Mouse (Mus musculus) granulocyte monocyte progenitor cell, adult 5-6 weeks (primary cell): ENCODE results near the gene Hoxb5. TPM values are rescaled to one million over a fixed set of nuclear protein-coding genes. Genes with fewer than 3 reads are reported as not detected.
A peak's percentile ranks its signal among the peaks of the same experiment; 100 is the strongest.

Experiments
- ATAC-seq: replicated peaks from 2 replicates; pipeline ENCODE4 v1.8.0; 2016; ENCODE audit warnings: mild to moderate bottlenecking, moderate TSS enrichment, inconsistent platforms; ENCODE audit not compliant: poor library complexity, severe bottlenecking
- total RNA-seq, 2 experiments: library from RNA; stranded (forward) in 1 of 2; stranded (reverse) in 1 of 2; fragments of 200-712, 200-1000 nt in 1 of 2; fragments of >200 nt in 1 of 2; fragmentation: Nextera tagmentation in 1 of 2; gene quantifications; 2 replicates each; pipeline ENCODE4 v1.2.3; 2014 to 2017

Hoxb5 gene
- total RNA-seq, 2 experiments from 2014 or later = 0.05 TPM; not detected in 1

DNA sequence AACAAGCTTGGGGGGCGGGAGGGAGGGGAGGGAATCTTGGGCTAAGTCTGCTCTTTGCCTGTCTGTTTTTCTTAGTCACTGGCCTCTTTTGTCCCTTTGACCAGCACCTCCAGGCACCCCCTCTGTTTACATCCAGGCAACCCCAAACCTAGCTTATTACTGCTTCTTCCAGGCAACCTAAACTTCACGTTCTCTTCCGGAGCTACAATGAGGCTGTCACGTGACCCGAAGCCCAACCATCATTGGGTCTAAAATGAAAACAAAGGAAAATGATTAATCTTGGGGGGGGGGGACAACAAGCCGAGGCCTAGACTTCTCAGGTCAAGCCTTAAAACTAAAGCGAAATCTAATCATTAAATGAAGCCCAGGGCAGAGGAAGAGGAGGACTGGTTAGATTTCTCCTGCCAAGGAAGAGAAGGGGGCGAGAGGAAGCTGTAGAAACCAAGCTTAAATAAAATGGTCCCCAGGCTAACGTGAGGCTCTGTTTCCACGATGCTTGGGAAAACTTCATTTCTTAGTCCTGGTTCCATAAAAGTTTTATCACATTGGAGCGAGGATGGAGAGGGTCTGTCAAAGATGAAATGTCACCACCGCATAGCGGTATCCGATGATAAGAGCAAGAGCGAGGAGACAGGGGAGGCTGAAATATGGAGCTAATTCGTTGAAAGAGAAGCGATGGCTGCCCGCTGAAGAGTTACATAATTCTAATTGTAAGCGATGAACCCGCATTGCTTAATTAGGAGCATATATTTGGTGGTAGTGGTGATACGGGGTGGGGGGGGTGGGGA, 45.2 kb downstream of the Hoxb5 start:
- ATAC-seq = no peak

DNA sequence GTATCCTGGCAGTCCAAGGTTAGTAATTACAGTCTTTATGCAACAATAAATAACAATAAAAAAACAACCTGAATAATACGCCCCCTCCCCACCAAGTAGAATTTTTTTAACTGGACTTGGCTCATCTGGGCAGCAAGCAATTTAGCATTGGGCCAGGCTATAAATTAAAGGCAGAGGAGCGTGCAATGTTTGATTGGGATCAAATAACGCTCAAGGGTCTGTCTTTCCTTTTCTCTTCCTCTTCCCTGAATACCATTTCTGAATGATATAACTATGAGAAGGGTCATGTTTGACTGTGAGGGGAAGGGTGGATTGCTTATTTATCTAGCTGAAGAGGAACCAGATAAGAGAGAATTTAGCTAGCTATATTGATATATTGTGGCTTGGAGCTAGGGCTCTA, 45.9 kb downstream of the Hoxb5 start:
- no peak for ATAC-seq

DNA sequence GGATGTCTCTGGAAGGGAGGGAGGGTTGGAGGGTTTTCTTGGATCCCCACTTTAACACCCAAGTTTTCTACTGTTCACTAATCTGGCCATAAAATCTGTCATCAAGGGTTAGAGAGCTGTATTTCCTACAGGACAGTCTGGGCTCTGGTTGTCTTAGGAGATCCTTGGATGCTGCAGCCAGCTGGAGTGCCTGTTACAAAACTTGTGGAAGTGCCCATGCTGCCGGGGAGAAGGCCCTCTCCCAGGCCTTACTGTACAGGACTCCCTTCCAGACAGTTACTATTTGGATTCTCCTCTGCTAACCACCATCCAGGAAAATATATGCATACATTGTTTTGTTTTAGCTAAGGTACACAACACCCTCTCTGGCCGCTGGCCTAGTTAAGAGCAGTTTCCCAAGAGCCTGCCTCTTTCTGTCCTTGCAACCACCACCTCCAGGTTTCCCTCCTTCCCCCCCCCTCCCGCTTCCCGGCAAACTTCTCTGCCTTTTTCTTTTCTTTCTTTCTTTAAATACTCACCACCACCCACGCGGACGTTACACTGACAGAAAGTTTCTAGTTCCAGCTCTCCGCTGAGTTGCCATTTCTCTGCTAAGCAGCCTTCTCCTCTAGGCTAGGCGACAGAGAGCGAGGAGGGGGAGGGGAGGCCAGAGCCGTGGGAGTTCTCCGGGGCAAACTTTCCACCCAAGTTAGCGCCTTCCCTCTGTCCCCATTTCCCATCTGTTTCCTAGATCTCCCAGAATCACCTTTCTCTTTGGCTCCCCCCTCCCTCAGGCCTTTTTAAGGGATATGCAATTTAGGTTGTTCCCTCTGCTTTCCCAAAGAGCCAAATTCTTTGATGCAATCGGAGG, 46.6 kb downstream of the Hoxb5 start:
- ATAC-seq = no peak

DNA sequence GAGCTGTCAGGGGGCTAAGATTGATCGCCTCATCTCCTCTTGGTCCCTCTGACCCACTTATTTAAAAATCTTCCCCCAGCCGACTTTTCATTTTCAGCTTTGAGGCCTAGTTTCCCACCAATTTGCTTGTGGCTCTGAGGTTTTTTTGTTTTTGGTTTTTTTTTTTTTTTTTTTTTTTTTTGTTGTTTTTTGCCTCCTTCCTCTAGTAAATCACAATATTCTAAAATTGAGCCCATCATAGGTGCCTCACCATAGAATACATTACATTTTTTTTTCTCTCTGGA, 47.1 kb downstream of the Hoxb5 start, which contains the start of gene Hoxb2:
TSS of gene Hoxb2 (plus strand) at position 185 of the 284 bp plus-strand sequence.
- no peak for ATAC-seq

DNA sequence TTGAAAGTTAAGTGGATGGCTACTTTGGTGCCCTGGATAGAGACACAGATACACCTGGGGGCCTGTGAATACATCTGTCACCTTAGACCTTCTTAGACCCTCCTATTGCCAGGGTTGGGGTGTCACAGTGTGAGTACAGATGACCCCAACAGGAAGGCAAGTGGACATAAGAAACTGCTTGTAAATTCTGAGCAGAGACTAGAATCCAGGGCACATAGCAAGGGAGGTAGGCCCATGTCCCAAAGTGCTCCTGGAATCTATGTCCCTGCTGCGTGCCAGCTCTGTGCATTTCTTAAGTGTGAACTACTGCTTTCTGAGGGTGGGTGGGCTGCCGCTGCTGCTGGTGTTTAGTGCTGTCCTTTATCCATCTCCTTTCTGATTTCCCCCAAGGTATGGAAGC, 47.7 kb downstream of the Hoxb5 start:
- ATAC-seq = no peak

DNA sequence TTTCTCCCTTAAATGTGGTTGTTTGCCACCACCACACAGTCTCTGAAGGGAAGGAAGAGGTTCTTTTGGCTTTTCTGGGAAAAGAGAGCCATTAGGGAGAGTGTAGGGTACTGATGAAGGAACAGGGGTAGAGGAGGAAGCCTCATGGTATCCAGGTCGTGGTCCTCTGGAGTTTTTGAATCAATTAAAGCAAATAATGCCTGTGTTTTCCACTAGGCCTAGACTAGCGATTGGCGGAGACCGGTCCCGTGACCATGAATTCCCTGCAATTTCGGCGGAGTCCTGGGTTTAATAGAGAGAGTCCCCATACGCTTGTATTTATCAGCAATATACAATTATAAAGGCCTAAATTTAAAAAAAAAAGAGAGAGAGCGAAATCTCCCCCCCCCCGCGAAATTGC, 48.2 kb downstream of the Hoxb5 start:
- ATAC-seq = no peak

DNA sequence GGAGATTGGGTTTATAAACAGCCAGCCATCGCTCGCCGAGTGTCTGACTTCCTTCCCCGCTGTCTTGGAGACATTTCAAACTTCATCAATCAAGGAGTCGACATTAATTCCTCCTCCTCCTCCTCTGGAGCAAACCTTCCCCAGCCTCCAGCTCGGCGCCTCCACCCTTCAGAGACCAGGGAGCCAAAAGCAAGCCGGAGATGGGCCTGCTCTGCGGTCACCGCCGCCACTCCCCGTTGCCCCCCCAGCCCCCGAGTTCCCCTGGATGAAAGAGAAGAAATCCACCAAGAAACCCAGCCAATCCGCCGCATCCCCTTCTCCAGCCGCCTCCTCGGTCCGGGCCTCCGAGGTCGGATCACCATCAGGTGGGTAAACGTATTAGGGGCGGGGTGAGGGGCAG, 48.7 kb downstream of the Hoxb5 start:
- no peak for ATAC-seq

DNA sequence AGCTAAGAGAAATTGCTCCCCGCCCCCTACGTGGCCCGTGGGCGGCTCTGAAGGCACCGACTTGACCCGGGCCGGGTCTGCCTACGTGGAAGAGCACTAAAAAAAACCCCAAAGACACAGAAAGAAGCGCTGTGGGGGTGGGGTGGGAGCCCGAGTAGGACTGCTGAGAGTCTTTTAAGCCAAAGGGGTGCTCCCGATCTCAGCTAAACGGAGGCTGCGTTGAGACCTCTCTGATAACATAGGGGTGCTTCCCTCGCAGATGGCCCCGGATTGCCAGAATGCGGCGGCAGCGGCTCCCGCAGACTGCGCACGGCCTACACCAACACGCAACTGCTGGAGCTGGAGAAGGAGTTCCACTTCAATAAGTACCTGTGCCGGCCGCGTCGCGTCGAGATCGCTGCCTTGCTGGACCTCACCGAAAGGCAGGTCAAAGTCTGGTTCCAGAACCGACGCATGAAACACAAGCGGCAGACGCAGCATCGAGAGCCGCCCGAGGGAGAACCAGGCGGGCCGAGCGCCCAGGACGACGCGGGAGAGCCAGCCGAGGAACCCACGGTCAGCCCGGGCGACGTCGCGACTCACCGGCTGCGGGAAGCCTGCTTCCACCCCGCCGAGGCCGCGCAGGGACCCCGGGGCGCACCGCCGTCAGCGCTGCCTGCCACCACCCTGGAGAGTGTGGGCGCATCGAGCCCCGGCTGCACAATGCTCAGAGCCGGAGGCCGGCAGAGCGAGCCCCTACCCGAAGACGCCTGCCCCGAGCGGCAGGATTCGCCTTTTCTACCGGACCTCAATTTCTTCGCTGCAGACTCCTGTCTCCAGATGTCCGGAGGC, 49.8 kb downstream of the Hoxb5 start:
- ATAC-seq = peak; percentile 48

DNA sequence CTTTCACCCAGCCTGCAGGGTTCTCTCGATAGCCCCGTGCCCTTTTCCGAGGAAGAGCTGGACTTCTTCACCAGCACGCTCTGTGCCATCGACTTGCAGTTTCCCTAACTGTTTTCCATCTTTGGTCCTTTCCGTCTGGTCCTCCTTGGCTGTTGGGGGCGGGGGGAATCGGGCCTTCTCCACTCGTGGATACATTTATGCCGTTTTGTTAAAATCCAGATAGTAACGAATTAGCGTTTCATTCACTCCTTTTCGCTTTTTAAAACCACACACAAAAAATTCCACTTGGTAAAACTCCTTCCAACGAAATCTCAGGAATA, 50.3 kb downstream of the Hoxb5 start:
- no peak for ATAC-seq

DNA sequence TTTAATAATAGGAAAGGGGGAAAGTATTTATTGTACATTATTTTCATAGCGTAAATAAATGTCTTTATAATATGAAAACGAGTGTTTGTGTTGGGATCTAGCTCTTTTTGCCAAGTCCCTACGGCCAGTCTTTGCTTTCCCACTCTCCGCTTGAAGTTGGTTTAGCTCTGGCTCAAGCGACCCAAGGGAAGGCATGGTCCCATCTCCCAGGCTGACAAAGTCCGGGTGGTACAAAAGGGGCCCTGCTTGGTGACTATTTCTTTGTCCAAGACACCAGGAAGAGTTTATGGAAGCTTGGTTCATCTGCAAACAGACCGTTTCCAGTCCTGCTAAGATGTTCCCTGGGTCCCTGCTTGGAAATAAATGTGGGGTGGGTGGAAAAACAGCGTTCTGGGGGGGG, 50.8 kb downstream of the Hoxb5 start:
- no peak for ATAC-seq

DNA sequence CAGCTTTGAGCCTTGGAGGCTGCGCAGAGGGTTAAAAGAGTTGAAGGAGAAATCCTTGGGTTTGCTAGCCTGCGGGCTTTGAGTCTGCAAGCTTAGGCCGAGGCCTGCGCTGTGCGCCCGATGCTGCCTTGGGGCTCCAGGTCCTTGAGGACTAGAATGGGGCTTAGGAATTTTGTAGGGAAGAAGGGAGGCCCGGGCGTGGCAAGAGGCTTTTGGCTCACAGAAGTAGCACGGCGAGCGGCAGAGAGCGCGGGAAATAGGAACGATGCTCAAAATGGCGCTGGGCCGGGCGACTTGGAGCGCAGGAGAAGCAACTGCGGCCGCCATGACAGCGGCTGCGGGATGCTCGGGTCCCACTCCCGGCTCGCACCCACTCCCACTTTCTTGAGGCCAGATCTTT, 51.2 kb downstream of the Hoxb5 start:
- no peak for ATAC-seq

DNA sequence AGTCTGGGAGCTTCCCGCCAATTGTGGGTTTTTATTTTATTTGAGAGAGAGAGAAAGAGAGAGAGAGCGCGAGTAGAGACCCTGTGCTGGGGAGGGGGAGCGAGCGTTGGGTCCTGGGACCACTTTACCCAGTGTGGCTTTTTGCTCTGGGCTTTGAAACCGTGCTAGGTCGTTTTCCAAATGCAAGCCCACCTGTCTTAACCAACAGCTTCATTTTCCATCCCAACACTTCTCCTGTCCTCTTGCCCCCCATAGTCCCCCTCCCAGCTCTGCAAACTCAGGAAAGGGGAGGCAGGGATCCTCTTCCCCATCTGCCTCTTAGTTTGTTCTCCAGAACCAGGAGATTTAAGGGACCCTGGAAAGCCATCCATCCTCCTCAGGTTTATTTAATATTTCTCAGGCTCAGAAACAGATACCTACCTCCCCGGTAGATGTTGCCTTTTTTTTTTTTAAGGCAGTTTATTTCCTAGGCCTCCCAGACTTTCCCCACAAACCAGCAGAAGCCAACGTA, 51.7 kb downstream of the Hoxb5 start:
- ATAC-seq = no peak

Other genes starting within 250 kb of the Hoxb5 start
- gene Ube2z, start 237.9 kb upstream of the Hoxb5 start, total RNA-seq (2014; fragmentation: Nextera tagmentation) = 29.1 and 34.1 TPM in 2 replicates
- gene Ube2z, start 237.9 kb upstream of the Hoxb5 start, total RNA-seq (2017) = 17.2 and 20.8 TPM in 2 replicates
- 618 and 720 TPM in 2 replicates for gene Atp5g1, start 227.7 kb upstream of the Hoxb5 start, total RNA-seq (2014; fragmentation: Nextera tagmentation)
- gene Atp5g1, start 227.7 kb upstream of the Hoxb5 start, total RNA-seq (2017) = 72.3 and 102 TPM in 2 replicates
- gene Calcoco2, start 191.4 kb upstream of the Hoxb5 start, total RNA-seq (2014; fragmentation: Nextera tagmentation) = not detected in 2 replicates
- not detected in 2 replicates for gene Calcoco2, start 191.4 kb upstream of the Hoxb5 start, total RNA-seq (2017)
- gene Ttll6, start 169.6 kb upstream of the Hoxb5 start, total RNA-seq (2014; fragmentation: Nextera tagmentation) = not detected in 2 replicates
- not detected in 2 replicates for gene Ttll6, start 169.6 kb upstream of the Hoxb5 start, total RNA-seq (2017)
- not detected in 2 replicates for gene Hoxb13, start 109.0 kb upstream of the Hoxb5 start, total RNA-seq (2014; fragmentation: Nextera tagmentation)
- gene Hoxb13, start 109.0 kb upstream of the Hoxb5 start, total RNA-seq (2017) = not detected in 2 replicates
- gene Hoxb9, start 31.9 kb upstream of the Hoxb5 start, total RNA-seq (2014; fragmentation: Nextera tagmentation) = not detected in 2 replicates
- gene Hoxb9, start 31.9 kb upstream of the Hoxb5 start, total RNA-seq (2017) = not detected in 2 replicates
- gene Hoxb8, start 21.4 kb upstream of the Hoxb5 start, total RNA-seq (2014; fragmentation: Nextera tagmentation) = not detected in 2 replicates
- gene Hoxb8, start 21.4 kb upstream of the Hoxb5 start, total RNA-seq (2017) = not detected in 2 replicates
- gene Hoxb7, start 16.7 kb upstream of the Hoxb5 start, total RNA-seq (2014; fragmentation: Nextera tagmentation) = not detected in 2 replicates
- gene Hoxb7, start 16.7 kb upstream of the Hoxb5 start, total RNA-seq (2017) = not detected in 2 replicates
- not detected in 2 replicates for gene Hoxb6, start 10.9 kb upstream of the Hoxb5 start, total RNA-seq (2014; fragmentation: Nextera tagmentation)
- gene Hoxb6, start 10.9 kb upstream of the Hoxb5 start, total RNA-seq (2017) = not detected in 2 replicates
- gene Hoxb4, start 14.9 kb downstream of the Hoxb5 start, total RNA-seq (2014; fragmentation: Nextera tagmentation) = 2.6 and 3.8 TPM in 2 replicates
- gene Hoxb4, start 14.9 kb downstream of the Hoxb5 start, total RNA-seq (2017) = 1.9 and 2.3 TPM in 2 replicates
- 1.5 and 7.8 TPM in 2 replicates for gene Hoxb3, start 20.0 kb downstream of the Hoxb5 start, total RNA-seq (2014; fragmentation: Nextera tagmentation)
- gene Hoxb3, start 20.0 kb downstream of the Hoxb5 start, total RNA-seq (2017) = 0.05 and 0.56 TPM in 2 replicates
- 1.7 TPM in 1 of 2 replicates, not detected in the other for gene Hoxb2, start 47.2 kb downstream of the Hoxb5 start, total RNA-seq (2014; fragmentation: Nextera tagmentation)
- 0.26 TPM in 1 of 2 replicates, not detected in the other for gene Hoxb2, start 47.2 kb downstream of the Hoxb5 start, total RNA-seq (2017)
- not detected in 2 replicates for gene Hoxb1, start 62.4 kb downstream of the Hoxb5 start, total RNA-seq (2014; fragmentation: Nextera tagmentation)
- gene Hoxb1, start 62.4 kb downstream of the Hoxb5 start, total RNA-seq (2017) = not detected in 2 replicates
- not detected in 2 replicates for gene Skap1, start 161.3 kb downstream of the Hoxb5 start, total RNA-seq (2014; fragmentation: Nextera tagmentation)
- 0.22 and 0.98 TPM in 2 replicates for gene Skap1, start 161.3 kb downstream of the Hoxb5 start, total RNA-seq (2017)